Mouse (Mus musculus) stomach, postnatal 0 days (tissue): ENCODE data around the gene Polr2l.
A peak's percentile ranks its signal among the peaks of the same experiment; 100 is the strongest.

Experiments
- CTCF ChIP-seq: IDR thresholded peaks from 2 replicates; pipeline ENCODE4 v1.5.1; 2016; ENCODE audit warnings: antibody characterized with exemption, low read depth, mild to moderate bottlenecking, moderate library complexity
- EP300 ChIP-seq: optimal IDR thresholded peaks from 2 replicates; pipeline ENCODE3; 2016; ENCODE audit warnings: antibody characterized with exemption

- TF ChIP-seq CTCF (peak; percentile 87), EP300 (no peak)
Observed at GRCm38 (mm10) chr7:141440613-141441012, 34.3 kb downstream of the Polr2l start.
